Mouse (Mus musculus) right cerebral cortex, postnatal 4 days (tissue): ENCODE measurements around the gene Pla2g2c.
A peak's percentile ranks its signal among the peaks of the same experiment; 100 is the strongest.

Experiments
- DNase-seq: peaks from one replicate; pipeline ENCODE4 v3.0.0-alpha.2; 2022

Gene Pla2g2c

GRCm38 (mm10) chr4:138754432-138754831, 29.8 kb downstream of the Pla2g2c start:
- DNase-seq: no peak

GRCm38 (mm10) chr4:138755439-138755838, 30.8 kb downstream of the Pla2g2c start:
- no peak for DNase-seq

GRCm38 (mm10) chr4:138755983-138756382, 31.4 kb downstream of the Pla2g2c start:
- DNase-seq: no peak

GRCm38 (mm10) chr4:138757416-138757815, 32.8 kb downstream of the Pla2g2c start, which contains the start of gene Pla2g2f:
Gene Pla2g2f, minus strand, starts transcription at chr4:138757626.
- no peak for DNase-seq

GRCm38 (mm10) chr4:138762266-138762665, 37.7 kb downstream of the Pla2g2c start:
- DNase-seq: no peak

- no peak for DNase-seq
These were observed 47.4 kb downstream of the Pla2g2c start for GRCm38 (mm10) chr4:138771970-138772369.

- DNase-seq: no peak
These were observed 47.8 kb downstream of the Pla2g2c start for GRCm38 (mm10) chr4:138772386-138772785.

- no peak for DNase-seq
These were observed 50.8 kb downstream of the Pla2g2c start, which contains the start of gene Pla2g2d for GRCm38 (mm10) chr4:138775435-138775834. Gene Pla2g2d, plus strand, starts transcription at chr4:138775735.

GRCm38 (mm10) chr4:138777417-138778407, 53.1 kb downstream of the Pla2g2c start:
- no peak for DNase-seq

GRCm38 (mm10) chr4:138780300-138780699, 55.7 kb downstream of the Pla2g2c start:
- no peak for DNase-seq

GRCm38 (mm10) chr4:138782098-138782497, 57.5 kb downstream of the Pla2g2c start:
- DNase-seq: no peak

- DNase-seq: no peak
These were observed 61.1 kb downstream of the Pla2g2c start for GRCm38 (mm10) chr4:138785721-138786120.

GRCm38 (mm10) chr4:138786141-138786540, 61.5 kb downstream of the Pla2g2c start:
- no peak for DNase-seq

- DNase-seq: no peak
These were observed 63.8 kb downstream of the Pla2g2c start for GRCm38 (mm10) chr4:138788381-138788780.

GRCm38 (mm10) chr4:138791452-138791851, 66.9 kb downstream of the Pla2g2c start:
- no peak for DNase-seq

- DNase-seq: no peak
These were observed 68.0 kb downstream of the Pla2g2c start for GRCm38 (mm10) chr4:138792599-138792998.

GRCm38 (mm10) chr4:138793276-138793675, 68.7 kb downstream of the Pla2g2c start:
- peak; percentile 60 for DNase-seq

- no peak for DNase-seq
These were observed 69.8 kb downstream of the Pla2g2c start for GRCm38 (mm10) chr4:138794344-138794743.
